Mouse (Mus musculus): ENCODE data around the gene Olfr1392. TPM values are rescaled to one million over a fixed set of nuclear protein-coding genes. Genes with fewer than 3 reads are reported as not detected.
"Not testable (repeated sequence)": the region's sequence is repeated elsewhere in the genome, so short reads cannot be mapped to it uniquely, and the experiment has no call there.

The Olfr1392 gene
- polyA plus RNA-seq, 1 experiment, result 0.09 TPM

DNA sequence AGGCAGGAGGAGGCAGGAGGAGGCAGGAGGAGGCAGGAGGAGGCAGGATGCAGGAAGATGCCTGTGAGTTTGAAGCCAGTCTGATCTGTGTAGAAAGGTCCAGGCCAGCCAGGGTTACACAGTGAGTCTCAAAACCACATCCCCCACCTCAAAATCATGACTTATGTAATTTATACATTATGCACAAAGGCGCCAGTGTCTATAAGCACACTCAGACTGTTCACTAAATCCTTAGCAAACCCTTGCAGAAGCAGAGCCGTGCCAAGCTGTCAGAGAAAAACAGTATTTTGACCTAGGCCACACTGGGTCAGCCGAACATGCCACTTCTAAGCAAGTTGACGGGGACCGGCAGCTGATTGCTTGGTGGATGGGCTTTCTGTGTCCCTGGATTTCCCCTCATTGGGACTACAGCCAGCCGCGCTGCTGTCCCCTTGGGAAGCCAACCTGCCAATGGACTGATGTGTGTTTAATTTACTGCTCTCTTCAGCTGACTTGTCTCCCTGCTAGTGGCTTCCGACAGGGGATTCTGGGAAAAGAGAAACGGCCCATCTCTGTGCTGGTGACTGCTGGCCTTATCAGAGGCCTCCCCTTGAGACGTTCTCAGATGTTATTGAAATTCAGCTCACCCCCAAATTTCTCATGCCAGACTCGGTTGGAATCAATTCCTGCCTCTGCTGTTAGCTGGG lies 11.1 kb upstream of the Olfr1392 start:
- H3K4me3 ChIP-seq (replicated peaks; ENCODE audit: extremely low read depth, low read depth, low read length), result no peak overlapping the region
- no peak for DNase-seq
- 60% methylated on average over 11 of the region's 11 CpGs for WGBS
- TF ChIP-seq POLR2A (IDR thresholded peaks at IDR 0.05; ENCODE audit: borderline replicate concordance, extremely low read depth, low read depth, low read length) (no peak), CTCF (IDR thresholded peaks at IDR 0.05; ENCODE audit: insufficient read depth, low read length) (no peak)
- no peaks in the 10 kb centered on the region for H3K4me1 ChIP-seq (ENCODE audit: control insufficient read depth, insufficient read depth, low read length)

DNA sequence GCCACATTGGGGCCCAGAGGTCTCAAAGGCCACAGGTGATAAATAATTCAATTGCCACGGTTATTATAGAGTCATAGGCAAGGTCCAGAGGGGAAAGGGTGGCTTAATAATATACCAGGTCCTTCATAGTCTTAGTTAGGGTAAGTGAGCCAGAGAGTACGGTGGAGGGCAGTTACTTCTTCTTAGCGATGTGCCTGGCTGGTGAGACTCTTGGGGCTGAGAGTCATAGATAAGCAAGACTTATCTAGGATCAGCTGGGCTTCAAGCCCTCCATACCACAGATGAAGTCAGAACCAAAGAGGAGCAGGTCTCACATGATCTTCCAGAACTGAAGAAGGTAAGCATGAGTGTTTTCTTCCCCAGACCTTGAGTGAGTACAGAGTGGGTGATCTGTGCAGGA lies 6.9 kb upstream of the Olfr1392 start, which contains the start of gene Olfr1393:
Gene Olfr1393 (plus strand): TSS at position 83 of the 400 bp plus-strand sequence.
- H3K4me3 ChIP-seq (replicated peaks; ENCODE audit: extremely low read depth, low read depth, low read length), result no peak within 1 kb of the TSS
- DNase-seq, result no peak
- 70% methylated on average over 3 of the region's 3 CpGs for WGBS
- no peaks in the 10 kb centered on the region for H3K4me1 ChIP-seq (ENCODE audit: control insufficient read depth, insufficient read depth, low read length)
- TF ChIP-seq CTCF (IDR thresholded peaks at IDR 0.05; ENCODE audit: insufficient read depth, low read length), result no peak
- no peak for TF ChIP-seq POLR2A (IDR thresholded peaks at IDR 0.05; ENCODE audit: borderline replicate concordance, extremely low read depth, low read depth, low read length)

DNA sequence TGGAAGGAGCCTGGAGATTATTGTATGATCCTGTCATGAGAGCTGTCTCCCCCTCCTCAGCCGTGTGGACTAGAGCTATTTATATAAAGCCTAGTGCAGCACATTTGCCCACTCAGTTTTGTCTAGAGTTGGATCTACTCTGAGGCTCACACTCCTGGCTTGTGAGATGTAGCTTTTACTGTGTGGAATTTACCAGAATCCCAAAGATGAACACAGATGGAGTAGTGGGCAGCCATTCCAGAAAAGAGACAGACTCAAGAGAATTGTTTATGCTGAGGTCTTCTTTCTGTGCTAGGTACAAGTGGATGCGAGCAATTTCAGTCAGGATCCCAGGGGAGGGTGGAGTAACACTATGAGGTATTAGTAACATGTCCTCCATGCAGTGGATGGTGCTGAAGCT lies 2.2 kb downstream of the Olfr1392 start:
- H3K4me3 ChIP-seq (replicated peaks; ENCODE audit: extremely low read depth, low read depth, low read length), result no peak overlapping the region
- no peak for TF ChIP-seq CTCF (IDR thresholded peaks at IDR 0.05; ENCODE audit: insufficient read depth, low read length)
- DNase-seq, result no peak
- H3K4me1 ChIP-seq (ENCODE audit: control insufficient read depth, insufficient read depth, low read length), result no peaks in the 10 kb centered on the region
- 59% methylated on average over 2 of the region's 2 CpGs for WGBS

DNA sequence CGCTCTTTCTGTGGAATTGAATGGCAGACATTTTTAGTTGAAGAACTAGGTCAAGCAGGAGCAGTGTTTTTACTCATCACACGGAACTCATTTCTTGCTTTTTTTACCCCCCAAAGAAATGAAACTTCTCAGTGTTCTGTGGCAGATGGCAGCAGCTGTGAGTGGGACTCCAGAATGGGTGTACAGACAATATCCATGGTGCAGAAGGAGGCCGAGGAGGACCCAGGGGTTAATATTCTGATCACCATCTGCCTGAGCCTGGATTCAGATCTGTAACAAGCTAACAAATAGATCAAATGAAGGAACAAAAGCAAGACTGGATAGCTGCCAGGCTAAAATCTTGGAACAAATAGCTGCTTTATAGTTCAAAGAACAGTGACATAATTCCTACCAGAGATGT lies 7.7 kb downstream of the Olfr1392 start:
- no peak for TF ChIP-seq CTCF (IDR thresholded peaks at IDR 0.05; ENCODE audit: insufficient read depth, low read length)
- no peak for TF ChIP-seq POLR2A (IDR thresholded peaks at IDR 0.05; ENCODE audit: borderline replicate concordance, extremely low read depth, low read depth, low read length)
- H3K4me1 ChIP-seq (ENCODE audit: control insufficient read depth, insufficient read depth, low read length), result no peaks in the 10 kb centered on the region
- no peak for DNase-seq
- 79% methylated on average over 3 of the region's 3 CpGs for WGBS
- H3K4me3 ChIP-seq (replicated peaks; ENCODE audit: extremely low read depth, low read depth, low read length), result no peak overlapping the region

DNA sequence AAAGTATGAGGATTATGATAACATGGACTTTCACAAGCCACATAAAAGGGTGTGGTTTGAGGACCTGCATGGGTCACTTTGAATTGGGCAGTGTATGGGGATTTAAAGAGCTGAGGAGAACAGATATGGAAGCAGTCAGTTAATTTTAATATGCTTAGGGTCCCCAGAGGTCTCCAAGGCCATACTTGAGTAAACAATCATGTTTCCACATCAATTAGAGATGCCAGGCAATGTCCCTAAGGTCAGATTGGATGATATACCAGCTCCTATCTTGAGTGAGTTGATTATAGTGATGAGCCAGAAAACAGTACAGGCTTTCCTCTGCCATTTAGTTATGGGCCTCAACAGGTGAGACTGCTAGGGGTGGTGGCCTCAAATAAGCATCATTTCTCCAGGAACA lies 19.4 kb downstream of the Olfr1392 start, which contains the start of gene Olfr10:
Gene Olfr10 (plus strand): TSS at position 301 of the 400 bp plus-strand sequence.
- no peak for DNase-seq
- no peak for TF ChIP-seq CTCF (IDR thresholded peaks at IDR 0.05; ENCODE audit: insufficient read depth, low read length)
- no peak for TF ChIP-seq POLR2A (IDR thresholded peaks at IDR 0.05; ENCODE audit: borderline replicate concordance, extremely low read depth, low read depth, low read length)
- Histone ChIP-seq H3K4me3 (replicated peaks; ENCODE audit: extremely low read depth, low read depth, low read length) (no peak within 1 kb of the TSS), H3K4me1 (ENCODE audit: control insufficient read depth, insufficient read depth, low read length) (no peaks in the 10 kb centered on the region)

DNA sequence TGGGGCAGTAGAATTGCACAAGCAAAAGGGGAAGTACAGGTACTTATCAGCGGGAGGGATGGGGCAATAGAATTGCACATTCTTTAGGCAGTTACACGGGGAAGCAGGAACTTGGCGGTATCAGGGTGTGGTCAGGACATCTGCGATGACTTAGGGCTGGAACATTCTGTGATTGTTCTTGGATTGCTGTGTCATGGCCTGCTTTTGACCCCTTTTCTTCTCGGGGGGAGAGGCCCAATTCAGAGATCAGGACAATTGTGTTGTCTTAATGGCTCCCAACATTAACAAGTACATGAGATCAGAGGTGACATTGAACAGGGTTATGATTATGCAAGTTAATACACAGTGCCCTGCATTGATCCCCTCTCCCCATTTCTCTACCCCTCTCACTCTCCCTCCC lies 23.5 kb downstream of the Olfr1392 start:
- DNase-seq; H3K4me3 ChIP-seq (replicated peaks; ENCODE audit: extremely low read depth, low read depth, low read length); H3K4me1 ChIP-seq (ENCODE audit: control insufficient read depth, insufficient read depth, low read length): not testable (repeated sequence)
- 58% methylated on average over 5 of the region's 5 CpGs for WGBS

DNA sequence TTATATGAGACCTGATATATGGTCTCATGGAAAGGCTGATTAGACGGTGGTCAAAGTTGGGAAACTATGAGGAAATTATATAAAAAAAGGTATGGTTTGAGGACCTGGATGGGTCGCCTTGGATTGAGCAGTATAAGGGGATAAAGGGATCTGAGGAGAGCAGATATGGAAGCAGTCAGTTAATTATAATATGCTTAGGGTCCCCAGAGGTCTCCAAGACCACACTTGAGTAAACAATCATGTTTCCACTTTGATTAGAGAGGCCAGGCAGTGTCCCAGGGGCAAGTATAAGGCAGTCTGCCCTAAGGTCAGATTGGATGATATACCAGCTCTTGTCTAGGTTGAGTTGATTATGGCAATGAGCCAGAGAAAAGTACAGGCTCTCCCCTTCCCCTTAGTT lies 37.4 kb downstream of the Olfr1392 start, which contains the start of gene Olfr1391:
Gene Olfr1391 (plus strand): TSS at position 301 of the 400 bp plus-strand sequence.
- no peak for TF ChIP-seq CTCF (IDR thresholded peaks at IDR 0.05; ENCODE audit: insufficient read depth, low read length)
- Histone ChIP-seq H3K4me3 (replicated peaks; ENCODE audit: extremely low read depth, low read depth, low read length) (no peak within 1 kb of the TSS), H3K4me1 (ENCODE audit: control insufficient read depth, insufficient read depth, low read length) (no peaks in the 10 kb centered on the region)
- 76% methylated on average over 2 of the region's 2 CpGs for WGBS
- DNase-seq, result no peak

DNA sequence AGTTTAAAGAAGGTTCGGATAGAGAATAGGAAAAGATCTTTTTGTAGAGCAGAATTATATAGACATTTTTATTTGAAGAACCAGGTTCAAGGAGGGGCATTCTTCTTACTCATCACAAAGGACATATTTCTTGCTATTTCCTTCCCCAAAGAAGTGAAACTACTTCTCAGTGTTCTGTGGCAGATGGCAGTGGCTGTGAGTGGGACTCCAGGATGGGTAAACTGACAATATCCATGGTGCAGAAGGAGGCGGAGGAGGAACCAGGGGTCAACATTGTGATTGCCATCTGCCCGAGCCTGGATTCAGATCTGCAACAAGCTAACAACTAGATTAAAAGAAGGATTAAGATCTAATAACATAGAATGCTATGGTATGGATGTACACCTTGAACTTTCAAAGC lies 41.6 kb downstream of the Olfr1392 start:
- no peak for DNase-seq
- TF ChIP-seq POLR2A (IDR thresholded peaks at IDR 0.05; ENCODE audit: borderline replicate concordance, extremely low read depth, low read depth, low read length) (no peak), CTCF (IDR thresholded peaks at IDR 0.05; ENCODE audit: insufficient read depth, low read length) (no peak)
- Histone ChIP-seq H3K4me3 (replicated peaks; ENCODE audit: extremely low read depth, low read depth, low read length) (no peak overlapping the region), H3K4me1 (ENCODE audit: control insufficient read depth, insufficient read depth, low read length) (no peaks in the 10 kb centered on the region)
- 73% methylated on average over 3 of the region's 3 CpGs for WGBS

DNA sequence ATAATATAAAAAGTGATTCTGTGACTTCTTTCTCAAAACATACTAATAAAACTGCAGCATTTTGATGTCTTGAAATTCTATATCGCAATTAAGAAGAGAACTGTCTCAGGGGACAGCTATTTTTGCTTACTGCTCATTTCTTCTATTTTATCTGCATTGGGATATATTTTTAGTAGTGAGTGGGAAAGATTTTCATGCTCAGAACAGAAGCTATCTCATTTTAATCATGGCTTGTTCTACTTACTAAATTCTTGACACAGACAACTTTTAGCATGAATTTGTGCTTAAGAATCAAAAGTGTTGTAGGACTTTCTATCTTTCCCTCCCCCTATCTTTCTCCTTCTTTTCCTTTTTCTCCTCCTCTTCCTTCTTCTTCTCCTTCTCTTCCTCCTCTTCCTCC lies 44.6 kb downstream of the Olfr1392 start:
- 72% methylated on average over 1 of the region's 1 CpGs for WGBS
- Histone ChIP-seq H3K4me3 (replicated peaks; ENCODE audit: extremely low read depth, low read depth, low read length) (no peak overlapping the region), H3K4me1 (ENCODE audit: control insufficient read depth, insufficient read depth, low read length) (no peaks in the 10 kb centered on the region)
- DNase-seq, result no peak
- TF ChIP-seq CTCF (IDR thresholded peaks at IDR 0.05; ENCODE audit: insufficient read depth, low read length) (no peak), POLR2A (IDR thresholded peaks at IDR 0.05; ENCODE audit: borderline replicate concordance, extremely low read depth, low read depth, low read length) (no peak)

DNA sequence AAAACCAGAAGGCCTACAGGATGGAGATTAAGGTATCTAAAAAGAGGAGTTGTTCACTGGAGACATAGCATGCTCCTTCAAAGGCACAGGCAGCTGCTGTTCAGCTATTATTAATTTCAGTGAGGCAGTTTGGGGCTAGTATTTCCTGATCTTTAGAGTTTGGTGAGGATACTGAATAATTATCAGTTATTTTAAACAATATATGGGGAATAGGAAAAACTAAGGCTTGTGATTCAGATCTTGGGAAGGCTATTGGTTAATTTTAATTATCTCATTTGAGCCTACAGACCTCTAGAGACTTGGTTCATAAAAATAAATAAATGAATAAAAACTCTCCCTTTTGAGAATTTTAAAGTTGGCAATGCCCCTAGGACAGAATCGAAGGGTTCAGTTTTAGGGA lies 49.8 kb downstream of the Olfr1392 start, which contains the start of gene Olfr1390:
Gene Olfr1390 (plus strand): TSS at position 301 of the 400 bp plus-strand sequence.
- no peak for DNase-seq
- WGBS, result 87% methylated on average over 1 of the region's 1 CpGs
- no peak within 1 kb of the TSS for H3K4me3 ChIP-seq (replicated peaks; ENCODE audit: extremely low read depth, low read depth, low read length)
- H3K4me1 ChIP-seq (ENCODE audit: control insufficient read depth, insufficient read depth, low read length), result no peaks in the 10 kb centered on the region
- TF ChIP-seq CTCF (IDR thresholded peaks at IDR 0.05; ENCODE audit: insufficient read depth, low read length) (no peak), POLR2A (IDR thresholded peaks at IDR 0.05; ENCODE audit: borderline replicate concordance, extremely low read depth, low read depth, low read length) (no peak)
